Mouse (Mus musculus): ENCODE measurements around the gene Tmtc1.

The Tmtc1 gene

DNA sequence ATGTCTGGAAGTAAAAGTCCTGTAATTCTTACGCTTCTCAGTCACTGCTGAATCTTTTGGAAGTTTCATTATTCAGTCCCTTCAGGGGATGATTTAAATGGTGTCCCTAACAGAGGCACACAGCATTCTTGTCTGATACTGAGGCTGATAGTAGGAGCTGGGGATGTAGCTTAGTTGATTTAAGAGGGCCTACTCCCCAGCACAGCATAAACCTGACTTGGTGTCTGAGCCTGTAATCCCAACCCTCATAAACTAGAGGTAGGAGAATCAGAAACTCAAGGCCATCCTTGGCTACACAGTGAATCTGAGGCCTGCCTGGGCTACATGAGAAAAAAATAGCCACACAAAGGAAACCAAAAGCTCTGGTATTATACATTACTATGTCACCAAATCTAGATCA is 77.6 kb downstream of the Tmtc1 start:
- DNase-seq: no peak

DNA sequence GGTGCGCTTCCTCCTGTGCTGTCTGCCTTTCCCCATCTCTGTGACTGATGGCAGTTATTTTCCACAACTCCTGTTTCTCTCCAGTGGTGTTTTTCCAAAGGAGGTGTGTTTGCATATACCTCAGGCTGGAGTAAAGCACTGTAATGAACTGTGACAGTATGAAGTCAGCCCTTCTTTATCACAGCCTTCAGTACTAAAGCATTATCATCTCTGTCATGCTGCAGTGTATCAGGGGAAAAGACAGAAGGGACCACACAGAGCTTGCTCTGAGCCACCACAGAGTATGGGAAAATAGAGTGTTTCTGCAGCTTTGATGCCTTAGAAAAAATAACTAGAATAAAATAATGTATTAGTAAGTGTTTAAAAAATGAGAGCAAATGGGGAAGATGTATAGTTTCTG is 81.0 kb downstream of the Tmtc1 start:
- DNase-seq: no peak

DNA sequence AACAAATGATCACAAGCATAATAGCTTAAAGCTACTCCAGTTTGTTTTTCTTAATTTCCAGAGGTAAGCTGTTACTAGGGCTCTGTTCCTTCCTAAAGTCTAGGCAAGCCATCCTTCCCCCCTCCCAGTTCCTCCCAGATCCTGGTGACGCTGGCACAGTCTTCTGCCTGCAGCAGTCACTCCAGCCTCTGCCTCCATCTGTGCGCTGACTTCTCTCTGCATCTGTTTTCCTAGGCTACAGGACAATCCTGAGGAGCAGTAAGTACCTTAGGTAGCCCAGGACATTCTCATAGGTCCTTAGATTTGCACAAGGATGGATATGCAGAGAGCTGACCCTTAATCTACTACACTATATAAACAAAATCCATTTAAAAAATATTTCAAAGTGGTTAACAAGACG is 81.7 kb downstream of the Tmtc1 start:
- no peak for DNase-seq

DNA sequence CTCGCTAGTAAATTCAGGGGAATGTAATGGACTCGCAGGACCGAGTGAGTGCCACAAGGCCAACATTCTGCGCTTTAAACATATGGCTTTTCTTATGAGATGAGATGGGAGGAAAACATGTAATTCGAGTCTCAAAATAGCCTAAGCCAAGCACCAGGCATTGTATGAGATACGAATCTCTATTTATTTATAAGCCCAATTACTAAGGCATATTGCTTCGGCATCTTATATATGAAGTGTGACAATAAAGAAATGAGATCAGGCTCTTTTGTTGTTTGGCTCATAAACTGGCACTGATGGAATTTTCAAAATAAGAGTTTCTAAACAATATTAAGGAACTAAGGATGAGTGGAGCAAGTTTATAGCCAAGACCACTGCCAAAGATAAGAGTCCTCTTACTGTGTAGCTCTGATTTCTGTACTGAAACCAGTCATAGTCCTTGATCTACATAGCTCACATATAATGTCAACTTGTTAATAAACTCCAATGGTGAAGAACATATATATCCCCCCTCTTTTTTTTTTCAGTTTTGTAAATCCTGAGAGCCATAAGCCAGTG is 84.8 kb downstream of the Tmtc1 start:
- no peak for DNase-seq

DNA sequence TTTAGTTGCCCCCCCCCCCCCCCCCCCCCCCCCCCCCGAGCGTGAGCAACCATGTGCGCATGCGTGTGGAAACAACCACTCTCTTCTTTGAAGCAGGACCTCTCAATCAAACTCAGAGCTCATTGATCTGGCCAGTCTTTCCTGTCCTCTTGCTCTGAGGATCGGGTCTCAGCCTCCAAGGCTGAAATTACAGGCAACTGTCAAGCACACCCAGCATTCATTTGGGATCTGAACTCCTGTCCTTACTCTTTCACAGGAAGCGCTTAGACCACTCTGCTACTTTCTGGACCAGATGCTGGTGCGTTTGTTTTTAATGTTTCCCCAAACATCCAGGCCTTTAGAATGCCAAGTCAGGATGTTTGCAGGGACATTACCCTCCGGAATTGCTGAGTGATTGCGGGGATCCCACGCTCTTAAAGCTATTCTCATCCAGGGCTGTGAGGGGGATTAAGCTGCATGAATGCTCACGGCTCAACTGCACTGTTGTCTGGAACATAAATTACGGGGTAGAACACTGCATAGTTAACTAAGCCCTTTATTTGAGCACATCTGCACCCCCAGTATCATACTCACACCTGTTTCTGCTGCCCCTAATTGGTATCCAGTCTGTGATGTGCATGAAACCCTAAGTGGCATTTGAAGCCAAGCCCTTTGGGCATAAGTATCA is 85.5 kb downstream of the Tmtc1 start:
- DNase-seq: no peak

DNA sequence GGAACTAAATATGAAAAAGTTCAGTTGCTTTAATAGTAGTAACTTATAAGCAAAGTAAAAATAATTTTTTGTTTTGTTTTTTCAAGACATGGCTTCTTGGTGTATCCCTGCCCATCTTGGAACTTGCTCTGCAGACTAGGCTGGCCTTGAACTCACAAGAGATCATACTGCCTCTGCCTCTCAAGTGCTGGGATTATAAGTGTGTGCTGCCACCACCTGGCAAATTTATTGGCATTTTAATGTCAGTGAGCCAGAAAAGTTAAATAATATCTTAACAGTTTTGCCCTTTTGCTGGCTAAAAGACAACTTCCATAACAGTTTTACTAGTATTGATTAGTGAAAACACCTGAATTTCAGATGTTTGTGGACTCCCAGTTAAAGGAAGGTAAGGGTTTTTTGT is 88.0 kb downstream of the Tmtc1 start:
- no peak for DNase-seq

DNA sequence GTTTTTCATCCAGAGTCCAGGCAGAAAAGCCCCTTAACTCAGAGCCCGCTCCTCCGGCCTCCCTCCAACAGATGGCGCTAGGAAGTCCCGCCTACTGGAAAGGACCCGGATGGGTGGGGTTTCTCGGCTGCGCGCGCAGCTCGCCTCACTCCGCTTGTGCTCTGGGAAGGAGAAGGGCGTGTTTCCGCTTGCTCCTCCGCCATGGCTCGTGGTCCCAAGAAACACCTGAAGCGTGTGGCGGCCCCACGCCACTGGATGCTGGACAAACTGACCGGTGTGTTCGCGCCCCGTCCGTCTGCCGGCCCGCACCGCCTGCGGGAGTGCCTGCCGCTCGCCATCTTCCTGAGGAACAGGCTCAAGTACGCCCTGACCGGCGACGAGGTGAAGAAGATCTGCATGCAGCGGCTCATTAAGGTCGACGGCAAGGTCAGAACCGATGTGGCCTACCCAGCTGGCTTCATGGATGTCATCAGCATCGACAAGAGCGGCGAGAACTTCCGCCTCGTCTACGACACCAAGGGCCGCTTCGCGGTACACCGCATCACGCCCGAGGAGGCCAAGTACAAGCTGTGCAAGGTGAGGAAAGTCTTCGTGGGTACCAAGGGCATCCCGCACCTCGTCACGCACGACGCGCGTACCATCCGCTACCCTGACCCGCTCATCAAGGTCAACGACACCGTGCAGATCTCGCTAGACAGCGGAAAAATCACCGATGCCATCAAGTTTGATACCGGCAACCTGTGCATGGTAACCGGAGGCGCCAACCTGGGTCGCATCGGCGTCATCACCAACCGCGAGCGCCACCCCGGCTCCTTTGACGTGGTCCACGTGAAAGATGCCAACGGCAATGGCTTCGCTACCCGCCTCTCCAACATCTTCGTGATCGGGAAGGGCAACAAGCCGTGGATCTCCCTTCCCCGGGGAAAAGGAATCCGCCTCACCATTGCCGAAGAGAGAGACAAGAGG is 89.4 kb downstream of the Tmtc1 start:
- peak; percentile 58 for DNase-seq

DNA sequence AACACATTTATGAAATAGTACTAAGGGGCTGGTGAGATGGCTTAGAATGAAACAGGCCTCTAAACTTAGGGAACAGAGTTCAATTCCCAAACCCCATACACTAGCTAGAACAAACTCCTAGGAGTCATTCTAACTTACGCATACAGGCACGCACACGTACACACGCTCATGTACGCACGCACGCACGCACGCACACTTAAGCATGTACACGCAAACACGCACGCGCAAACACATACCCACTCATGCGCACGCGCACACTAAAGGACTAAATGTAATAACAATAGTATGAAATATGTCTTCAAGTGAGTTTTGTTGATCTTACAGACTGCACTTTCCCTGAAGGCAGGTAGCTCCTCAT is 90.1 kb downstream of the Tmtc1 start:
- no peak for DNase-seq

DNA sequence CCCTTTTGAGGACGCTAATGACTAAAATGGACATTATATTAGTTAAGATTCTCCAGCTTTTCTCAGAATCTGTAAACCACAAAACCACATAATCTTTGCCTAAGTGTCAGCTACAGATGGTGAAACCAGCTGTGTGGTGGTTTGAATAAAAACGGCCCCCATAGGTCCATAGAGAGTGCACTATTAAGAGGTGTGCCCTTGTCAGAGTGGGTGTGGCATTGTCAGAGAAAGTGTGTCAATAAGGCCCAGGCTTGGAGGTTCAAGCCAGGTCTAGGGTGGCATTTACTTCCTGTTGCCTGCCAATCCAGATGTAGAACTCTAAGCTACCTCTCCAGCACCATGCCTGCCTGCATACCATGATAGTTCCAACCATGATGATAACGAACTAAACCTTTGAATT is 99.2 kb downstream of the Tmtc1 start:
- no peak for DNase-seq

DNA sequence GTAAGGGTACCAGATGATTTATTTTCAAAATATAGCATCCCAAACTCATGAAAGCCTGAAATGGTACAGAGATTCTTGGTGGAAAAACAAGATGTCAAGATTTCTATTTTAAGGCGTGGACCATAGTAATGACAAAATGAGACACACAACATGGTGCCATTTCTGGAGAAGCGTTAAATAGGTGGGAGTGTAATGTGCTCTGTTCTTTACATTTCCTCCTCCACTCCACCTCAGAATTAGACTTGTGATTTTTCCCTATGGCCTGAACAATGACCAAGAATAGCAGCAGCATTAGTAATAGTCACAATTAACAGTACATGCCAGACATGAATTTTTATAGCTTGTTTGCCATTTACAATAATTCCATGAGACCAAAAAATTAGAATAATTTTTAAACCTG is 102.0 kb downstream of the Tmtc1 start:
- no peak for DNase-seq

DNA sequence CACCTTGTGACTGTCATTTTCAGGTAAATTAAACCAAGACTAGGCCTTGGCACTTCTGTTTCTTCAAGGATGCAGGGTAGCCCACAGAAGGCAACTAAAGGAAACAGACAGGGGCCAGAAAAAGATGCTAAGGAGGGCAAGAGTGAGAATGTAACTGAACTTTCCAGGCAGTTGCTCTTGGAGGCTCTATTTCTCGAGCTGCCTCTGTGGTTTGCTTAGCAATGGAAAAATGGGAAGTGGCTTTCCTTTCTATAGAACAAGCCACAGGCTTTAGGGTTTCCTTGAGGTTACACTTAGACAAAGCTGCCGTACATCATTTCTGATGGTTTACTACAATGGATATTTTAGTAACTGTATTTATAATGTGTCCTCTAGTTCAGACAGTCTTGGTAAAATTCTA is 102.4 kb downstream of the Tmtc1 start:
- no peak for DNase-seq

DNA sequence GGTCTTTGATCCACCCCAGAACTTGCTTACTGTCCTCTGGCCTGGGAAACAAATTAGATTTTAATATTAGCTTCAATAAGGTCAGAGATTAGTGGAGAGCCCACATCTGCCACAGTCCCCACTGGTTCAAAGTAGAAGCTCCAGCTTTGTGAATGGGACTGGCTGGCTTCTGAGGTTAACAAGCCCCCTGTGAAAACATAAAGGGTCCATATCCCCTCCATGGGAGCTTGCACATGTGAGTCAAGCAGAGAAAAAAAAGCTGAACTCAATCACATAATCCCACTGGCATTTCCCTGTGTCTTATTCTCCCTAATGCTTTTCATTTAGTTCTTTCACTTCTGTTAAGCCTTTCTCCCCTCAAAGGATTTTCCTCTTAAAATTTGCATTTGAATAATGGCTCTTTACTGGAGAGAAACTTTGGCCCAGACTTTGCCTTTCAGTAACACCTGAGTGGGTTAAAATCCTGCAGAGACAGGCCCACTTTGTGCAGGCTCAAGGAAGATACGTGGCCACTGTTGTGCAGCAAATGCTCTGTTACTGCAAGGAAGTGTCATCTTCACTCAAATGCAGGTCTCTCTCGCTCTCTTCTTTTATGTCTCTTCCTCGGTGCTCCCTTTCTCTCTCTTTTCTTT is 105.7 kb downstream of the Tmtc1 start:
- no peak for DNase-seq

DNA sequence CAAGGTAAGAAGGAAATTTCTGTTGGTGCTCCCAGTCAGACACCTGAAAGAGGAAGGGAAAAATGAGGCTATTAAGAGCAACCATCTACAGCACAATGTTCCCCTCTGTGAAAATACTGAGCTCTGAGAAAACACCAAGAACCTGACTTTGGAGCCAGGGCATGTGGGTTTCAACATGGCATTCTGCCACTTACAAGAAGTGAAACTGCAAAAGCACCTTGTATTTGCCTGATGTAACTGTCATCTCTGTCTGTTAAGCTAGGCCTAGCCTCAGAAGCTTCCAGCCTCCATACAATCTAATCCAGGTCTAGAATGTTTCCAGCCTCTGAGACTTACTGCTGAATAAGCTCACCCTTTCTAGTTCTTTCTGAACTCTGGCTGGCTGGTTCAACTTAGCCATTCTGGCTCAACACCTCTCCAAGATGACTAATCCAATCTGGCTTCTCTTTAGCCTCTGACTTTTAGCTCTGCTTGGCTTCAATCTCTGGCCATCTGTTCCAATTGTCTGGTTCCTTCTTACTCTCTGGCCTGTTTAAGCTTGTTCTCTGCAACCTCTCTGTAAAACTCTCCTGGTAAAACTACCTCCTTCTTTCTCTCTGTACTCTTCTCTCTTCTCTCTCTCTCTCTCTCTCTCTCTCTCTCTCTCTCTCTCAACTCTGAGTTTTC is 107.8 kb downstream of the Tmtc1 start:
- DNase-seq: no peak

DNA sequence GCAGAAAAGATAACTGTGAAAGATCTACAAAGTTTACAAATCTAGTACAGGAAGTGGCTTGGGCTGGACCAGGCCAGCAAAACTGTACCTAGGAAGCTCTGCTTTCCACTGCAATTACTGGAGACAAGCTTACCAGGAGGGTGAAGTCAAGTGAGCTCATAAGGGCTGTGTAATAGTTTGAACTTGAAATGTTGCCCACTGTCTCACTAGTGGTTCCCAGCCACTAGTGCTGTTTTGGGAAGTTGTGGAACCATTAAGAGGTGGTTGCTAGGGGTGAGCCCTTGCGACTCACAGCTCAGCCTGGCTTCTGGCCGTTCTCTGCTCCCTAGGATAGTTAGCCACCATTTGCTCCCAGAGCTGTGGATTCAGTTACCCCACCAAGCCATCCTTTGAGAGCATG is 112.3 kb downstream of the Tmtc1 start:
- DNase-seq: no peak

DNA sequence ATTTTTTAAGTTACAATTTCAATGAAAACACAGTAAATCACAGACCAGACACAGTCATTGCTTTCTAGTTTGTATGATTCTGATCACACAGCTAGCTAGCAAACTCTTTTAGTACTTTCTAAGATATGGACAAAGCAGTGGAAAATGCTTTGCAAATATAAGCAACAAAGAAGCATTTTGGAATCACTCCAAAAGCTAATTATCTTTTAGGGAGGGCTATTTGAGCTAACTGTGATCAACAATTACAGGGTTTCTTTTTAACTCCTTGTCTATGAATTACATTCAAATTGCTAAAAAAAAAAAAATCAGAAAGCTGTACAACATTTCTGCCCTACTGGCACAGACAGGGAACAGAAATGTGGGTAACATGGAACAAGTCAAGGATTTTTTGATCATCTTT is 114.2 kb downstream of the Tmtc1 start:
- DNase-seq: no peak

DNA sequence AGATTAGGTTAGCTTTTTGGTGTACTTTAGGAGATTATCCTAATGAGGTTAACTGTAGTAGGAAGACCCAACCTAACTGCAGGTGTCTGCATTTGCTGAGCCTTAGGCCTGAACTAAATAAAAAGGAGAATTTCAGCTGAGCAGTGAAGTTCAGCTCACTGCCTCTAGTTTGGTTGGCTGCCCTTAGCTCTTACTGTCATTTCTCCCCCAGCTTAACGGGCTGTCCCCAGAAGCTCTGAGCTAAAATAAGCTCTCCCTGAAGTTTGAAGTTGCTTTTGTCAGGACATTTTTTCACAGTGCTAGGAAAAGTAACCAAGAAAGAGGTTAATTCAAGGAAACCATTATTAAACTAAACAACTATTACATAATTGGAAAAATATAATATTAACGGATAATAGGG is 115.3 kb downstream of the Tmtc1 start:
- DNase-seq: no peak

DNA sequence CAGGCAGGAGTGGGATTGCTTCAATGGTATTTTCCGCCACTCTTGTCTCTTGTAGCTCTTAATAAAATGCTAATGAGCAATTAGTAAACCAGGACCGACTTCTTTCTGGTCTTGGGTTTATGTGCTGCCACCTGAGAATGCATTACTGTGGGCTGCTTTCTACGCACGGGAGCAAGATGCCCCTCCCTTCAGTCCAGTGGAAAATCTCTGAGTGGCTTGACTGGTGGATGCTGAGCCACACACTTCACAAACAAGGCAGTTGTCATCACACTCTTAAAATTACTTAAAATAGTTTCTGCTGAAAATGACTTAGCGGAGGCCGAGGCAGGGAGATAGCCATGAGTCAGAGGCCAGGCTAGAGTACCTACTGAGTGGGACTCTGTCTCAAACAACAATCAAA is 116.1 kb downstream of the Tmtc1 start:
- no peak for DNase-seq

DNA sequence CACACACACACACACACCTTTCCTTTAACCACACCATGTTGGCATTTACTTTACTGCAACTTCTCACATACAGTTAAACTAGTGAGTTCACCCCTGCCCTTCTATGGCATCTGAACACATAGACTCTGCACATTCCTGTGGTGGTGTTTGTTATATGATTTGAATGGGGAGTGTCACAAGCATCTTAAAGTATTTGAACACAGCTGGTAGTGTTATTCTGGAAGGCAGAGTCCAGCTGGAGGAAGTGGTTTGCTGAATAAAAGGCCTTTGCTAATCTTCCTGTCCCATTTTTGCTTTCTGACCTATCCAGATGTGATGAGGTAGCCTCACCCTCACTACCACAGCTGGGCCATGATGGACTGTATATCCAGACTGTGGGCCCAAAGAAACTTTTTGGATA is 125.5 kb downstream of the Tmtc1 start:
- no peak for DNase-seq

DNA sequence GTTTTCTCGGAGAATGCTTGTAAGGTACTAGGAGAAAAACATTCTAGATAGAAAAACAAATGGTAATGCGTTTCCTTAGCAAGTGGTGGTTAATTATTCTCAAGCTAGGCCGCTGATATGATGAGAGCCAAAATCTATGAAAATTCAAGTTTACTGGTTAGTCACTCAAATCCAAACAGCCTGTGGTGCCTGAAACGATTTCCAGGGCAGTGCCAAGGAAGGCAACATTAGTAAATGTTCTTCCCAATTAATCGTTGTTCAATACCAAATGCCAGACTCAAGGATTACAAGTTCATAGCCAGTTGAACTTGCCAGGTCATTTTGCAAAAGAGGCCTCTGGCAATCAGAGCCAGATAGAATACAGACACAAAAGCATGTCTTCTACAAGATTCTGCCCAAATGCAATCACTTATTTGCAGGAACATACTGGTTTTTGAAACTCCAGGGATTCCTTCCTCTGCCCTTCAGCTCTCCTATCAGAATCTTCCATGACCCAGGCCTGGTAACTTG is 128.6 kb downstream of the Tmtc1 start:
- no peak for DNase-seq

DNA sequence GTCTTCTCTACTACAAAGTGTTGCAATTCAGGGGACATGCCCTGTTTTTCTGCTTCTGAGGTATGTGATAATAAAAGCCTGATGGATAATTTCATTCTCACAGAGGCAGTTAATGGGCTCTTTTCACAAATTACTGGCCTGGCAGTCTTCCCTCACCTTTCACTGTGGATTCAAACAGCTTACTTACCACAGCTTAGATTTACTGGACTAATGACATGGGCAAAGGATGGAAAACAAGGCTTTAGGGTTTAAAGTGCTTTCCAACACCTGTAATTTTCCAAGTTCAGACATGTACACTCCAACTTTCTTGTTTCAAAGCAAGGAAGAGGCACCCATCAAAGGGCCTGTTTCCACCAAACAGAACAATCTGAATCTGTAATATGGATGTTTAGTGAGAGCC is 129.1 kb downstream of the Tmtc1 start:
- no peak for DNase-seq

DNA sequence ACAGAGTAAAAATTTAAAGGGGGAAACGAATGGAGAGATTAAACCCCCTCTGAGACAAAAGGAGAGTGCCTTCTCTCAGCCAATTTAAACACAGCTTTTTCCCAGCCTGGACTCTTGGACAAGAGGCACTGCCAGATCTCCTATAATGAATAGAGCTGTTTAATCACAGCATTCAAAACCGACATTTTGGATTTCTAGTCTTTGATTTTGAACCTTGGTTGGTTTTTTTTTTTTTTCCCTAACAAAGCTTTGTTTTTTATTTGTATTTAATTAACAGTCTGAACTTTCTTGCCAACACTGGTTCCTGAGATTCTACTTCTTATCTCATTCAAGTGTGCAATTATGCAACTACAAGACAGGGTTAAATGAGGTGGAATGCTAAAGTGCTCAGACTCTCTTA is 133.2 kb downstream of the Tmtc1 start:
- no peak for DNase-seq

DNA sequence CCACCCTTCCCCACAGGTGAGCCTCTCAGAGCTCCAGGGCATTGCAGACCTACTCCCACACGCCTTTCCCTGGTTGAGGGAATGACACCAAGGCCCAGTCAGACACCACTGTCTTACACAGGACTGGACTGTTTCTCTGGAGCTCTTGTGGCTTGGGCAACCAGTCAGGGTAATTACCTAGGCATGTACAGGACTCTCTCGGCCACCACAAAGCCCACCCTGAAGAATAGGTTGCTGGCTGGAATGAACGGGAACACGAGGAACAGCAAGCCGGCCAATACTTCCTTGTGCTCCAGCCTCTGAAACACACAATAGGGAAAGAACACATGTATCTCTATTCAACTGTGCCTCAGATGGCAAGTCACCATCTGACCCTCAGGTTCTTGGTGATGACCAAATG is 138.4 kb downstream of the Tmtc1 start:
- DNase-seq: no peak

DNA sequence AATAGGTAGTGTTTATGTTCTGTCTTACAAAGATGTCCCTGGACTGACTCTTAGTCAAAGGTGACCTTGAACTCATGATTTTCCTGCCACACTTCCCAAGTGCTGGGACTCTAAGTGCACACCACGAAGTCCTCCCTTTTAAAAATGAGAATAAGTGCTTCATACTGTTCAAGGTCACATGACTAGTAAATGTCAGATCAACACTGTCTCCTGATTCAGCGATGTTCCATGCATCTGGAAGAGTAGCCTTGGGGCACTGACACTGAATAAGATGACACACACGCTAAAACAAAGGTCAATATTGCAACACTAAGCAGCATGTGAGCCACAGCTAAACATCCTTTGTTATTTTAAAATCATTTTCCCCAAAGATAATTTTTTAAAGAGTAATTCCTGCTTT is 139.0 kb downstream of the Tmtc1 start:
- no peak for DNase-seq
